Mouse (Mus musculus) CD8-positive naive resting alpha-beta T cell, adult 2 months (primary cell): ENCODE results near the gene Ccdc136.
A peak's percentile ranks its signal among the peaks of the same experiment; 100 is the strongest.

Experiments
- DNase-seq, 2 experiments: peaks; one replicate each; pipeline ENCODE4 v3.0.0; 2022; ENCODE audit warnings: low read depth in 2 of 2, low spot score in 2 of 2

Gene Ccdc136

DNA sequence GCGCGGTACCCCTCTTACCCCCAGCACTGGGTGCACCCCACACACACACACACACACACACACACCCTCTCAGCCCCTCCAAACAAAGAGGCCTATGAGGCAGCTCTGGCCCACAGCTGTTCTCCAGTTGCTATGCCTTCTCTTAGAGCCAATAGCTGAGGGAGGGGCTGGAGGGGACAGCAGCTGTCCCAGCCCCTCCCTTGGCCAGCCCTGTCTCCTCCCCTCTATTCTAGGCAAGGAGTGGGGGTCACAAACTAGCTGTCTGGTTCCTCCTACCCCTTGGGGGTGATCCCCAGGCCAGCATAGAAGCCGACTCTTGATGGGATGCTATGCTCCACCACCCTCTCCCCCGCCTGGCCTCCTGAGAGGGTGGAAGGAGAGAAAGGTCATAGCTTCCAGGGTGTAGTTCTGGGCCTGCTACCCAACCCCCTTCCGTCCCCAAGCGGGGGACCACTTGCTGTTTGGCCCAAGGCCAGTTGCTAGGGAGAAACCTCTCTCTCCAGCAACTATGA, 39.9 kb downstream of the Ccdc136 start:
- DNase-seq, result no peak

DNA sequence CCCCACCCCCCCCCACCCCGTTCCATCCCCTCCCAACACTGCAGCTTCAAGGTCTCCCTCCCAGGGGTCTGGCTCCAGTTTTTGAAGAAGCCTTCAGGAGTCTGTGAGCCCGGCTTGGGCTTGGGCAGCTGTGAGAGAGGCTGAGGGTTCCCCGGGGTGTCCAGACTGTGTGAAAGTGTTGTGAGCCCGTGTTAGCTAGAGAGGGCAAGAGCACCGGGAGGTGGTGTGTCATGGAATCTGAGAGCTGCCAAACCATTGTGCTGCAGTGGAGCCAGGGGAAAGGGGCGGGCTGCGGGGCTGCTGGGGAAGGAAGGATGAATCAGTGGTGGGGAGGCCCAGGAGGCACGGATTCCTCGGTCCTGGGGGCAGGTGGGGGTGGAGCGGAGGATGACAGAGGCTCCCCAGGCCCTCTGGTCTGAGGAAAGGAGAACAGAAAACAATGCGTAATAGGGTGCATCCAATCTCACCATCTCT, 40.4 kb downstream of the Ccdc136 start:
- DNase-seq, result no peak

DNA sequence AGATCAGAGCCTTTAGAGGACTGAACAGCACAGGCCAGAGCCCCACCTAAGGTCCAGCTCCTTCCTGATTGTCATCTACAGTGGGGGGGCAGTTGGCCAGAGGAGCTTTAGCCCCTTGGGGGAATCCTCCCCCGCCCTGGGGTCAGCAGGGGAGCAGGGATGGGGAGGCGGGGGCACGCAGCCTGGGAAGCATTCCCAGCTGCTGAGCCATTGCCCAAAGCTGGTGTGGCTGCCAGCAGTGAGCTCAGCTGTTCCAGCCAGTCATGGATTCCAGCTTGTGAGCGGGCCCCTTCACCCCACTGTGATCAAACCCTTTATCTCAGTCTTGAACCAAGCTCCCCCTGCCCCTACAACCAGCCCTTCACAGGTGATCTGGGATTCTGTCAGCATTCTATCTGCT, 43.1 kb downstream of the Ccdc136 start:
- no peak for DNase-seq

DNA sequence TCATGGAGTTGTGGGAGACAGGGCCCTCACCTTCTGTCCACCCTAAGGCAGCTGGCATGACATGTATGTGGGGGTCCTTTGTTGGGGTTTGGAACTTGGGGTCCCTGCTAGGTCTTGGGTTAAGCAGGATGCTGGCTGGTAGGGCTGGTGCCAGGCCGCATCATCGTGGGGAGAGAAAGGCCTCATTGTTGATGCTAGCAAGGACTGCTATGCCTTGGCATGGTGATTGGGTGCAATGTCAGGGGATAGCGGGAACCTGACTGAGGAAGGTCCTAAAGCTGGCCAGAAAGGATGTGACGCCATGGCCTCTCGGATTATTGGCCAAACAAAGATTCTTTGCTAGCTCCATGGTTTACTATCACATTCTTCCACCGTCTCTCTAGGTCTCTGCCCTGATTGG, 43.7 kb downstream of the Ccdc136 start:
- no peak for DNase-seq

GRCm38 (mm10) chr6:29444773-29445172, 48.7 kb downstream of the Ccdc136 start:
- DNase-seq, result peak in 1 of 2 experiments; percentile 28

GRCm38 (mm10) chr6:29445354-29445753, 49.2 kb downstream of the Ccdc136 start:
- no peak for DNase-seq

DNA sequence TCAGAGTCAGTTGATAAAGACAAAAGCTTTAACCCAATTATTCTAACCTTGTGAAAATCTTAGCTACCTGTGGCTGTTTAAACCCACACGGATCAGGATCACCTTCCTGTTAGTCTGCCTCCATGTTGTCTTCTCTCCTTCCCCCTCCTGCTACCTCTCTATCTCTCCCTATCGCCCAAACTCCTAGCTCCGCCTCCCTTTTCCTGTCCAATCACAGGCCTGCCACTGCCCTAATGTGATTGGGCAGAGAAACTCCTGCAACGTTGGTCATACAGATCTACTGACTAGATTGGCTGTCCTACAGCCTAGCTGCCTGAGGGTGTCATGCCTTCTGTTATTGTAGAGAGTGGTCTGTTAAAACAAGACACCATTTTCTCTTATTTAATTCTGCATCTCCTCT, 53.7 kb downstream of the Ccdc136 start:
- DNase-seq, result no peak

DNA sequence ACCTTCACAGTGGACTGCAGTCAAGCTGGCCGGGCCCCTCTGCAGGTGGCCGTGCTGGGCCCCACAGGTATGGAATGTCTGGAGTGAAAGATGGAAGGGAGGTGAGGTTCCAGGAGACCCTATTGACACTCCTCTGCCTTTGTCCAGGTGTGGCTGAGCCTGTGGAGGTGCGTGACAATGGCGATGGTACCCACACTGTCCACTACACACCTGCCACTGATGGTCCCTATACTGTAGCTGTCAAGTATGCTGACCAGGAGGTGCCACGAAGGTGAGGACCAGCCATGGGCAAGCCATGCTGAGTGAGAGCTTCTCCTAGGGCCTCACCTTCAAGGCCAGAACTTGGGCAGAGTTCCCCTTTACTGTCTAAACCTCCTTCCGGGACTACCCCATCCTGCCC, 54.6 kb downstream of the Ccdc136 start:
- DNase-seq, result no peak

GRCm38 (mm10) chr6:29461502-29461901, 65.4 kb downstream of the Ccdc136 start:
- no peak for DNase-seq

GRCm38 (mm10) chr6:29463388-29463787, 67.3 kb downstream of the Ccdc136 start:
- DNase-seq, result no peak

- DNase-seq, result peak; percentile 84 to 91
These were observed 71.7 kb downstream of the Ccdc136 start, which contains the start of gene Atp6v1f for GRCm38 (mm10) chr6:29467583-29468354. TSS of gene Atp6v1f (plus strand) at chr6:29467718.

DNA sequence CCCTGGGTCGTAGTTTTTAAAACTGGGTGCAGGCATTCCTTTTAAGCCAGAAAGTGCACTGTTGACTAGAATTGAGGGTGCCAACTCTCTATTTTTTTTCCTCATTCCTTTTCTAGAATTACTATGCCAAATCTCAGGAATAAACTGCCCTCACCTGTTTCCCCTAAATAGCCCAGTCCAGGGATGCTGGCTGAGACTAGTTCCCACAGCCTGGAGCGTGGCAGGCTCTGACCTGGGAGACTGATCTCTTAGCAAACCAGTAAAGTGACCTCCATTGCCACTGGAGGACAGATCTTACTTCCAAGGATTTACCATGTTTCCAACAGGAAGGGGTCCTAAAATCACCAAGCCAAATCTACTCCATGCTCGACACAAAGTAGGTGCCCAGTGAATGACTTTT, 72.7 kb downstream of the Ccdc136 start:
- no peak for DNase-seq

- DNase-seq, result no peak
These were observed 75.0 kb downstream of the Ccdc136 start, which contains the start of gene Atp6v1fnb for GRCm38 (mm10) chr6:29471137-29471536. TSS of gene Atp6v1fnb (plus strand) at chr6:29471437.

GRCm38 (mm10) chr6:29473941-29474691, 78.0 kb downstream of the Ccdc136 start:
- peak; percentile 53 to 59 for DNase-seq

DNA sequence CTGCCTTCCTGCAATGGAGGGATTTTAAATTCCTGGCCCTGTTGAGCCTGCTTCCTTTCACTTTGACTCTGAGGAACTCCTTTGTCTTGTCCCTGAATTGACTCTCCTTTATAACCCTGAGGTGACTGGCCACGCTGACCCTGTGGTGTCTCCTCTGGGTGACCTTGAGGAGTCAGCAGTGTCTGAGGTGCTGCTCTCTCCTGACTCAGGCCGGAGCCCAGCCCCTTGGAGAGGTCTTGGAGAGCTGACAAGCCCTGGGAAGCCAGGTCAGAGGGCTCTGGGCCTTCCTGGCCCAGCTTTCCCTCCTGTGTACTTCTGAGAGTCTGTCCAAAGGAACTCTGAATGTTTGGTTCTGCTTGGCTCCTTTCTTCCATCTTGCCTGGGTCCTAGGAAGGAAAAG, 78.6 kb downstream of the Ccdc136 start:
- DNase-seq, result no peak
